Mouse (Mus musculus): ENCODE results near the gene Anxa11.
"Not testable (repeated sequence)": the region's sequence is repeated elsewhere in the genome, so short reads cannot be mapped to it uniquely, and the experiment has no call there.

The Anxa11 gene

DNA sequence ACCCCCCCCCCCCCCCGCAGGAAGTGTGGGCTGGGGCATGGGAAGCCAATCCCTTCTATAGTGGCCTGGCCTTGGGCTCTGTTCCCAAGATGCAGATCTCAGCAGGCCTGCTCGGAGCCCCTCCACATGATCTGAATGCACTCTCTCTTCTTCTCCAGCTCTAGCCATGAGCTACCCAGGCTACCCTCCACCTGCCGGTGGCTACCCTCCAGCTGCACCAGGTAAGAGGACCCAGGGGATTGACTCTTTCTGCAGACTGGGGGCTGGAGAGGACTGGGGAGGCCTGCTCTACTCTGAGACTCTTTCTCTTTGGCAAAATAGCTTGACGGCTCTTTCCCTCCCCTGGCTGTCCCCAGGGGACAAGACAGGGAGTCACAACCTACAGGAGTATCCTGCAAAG is 26.8 kb downstream of the Anxa11 start:
- no peak for DNase-seq (ENCODE audit: low read depth)

- DNase-seq (ENCODE audit: low read depth), result no peak
Measured at GRCm38 (mm10) chr14:25869135-25869878, 27.4 kb downstream of the Anxa11 start.

GRCm38 (mm10) chr14:25872461-25873415 is 30.8 kb downstream of the Anxa11 start:
- DNase-seq (ENCODE audit: low read depth), result peak; percentile 70

DNA sequence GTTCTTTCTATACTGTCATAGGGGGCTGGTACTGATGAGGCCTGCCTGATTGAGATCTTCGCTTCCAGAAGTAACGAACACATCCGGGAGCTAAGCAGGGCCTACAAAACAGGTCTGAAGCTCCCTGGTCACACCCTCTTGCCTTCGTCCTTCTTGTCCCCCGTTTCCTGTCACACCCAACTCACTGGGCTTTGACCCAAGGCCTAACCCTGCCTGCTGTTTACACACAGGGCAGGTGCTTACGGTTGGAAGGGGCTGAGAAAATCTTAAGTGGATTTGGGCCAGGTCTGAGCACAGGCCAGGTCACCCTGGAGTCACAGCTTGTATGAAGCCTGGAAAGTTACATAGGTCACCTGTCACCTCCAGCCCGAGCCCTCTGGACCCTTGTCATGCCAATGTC is 34.7 kb downstream of the Anxa11 start:
- DNase-seq (ENCODE audit: low read depth), result not testable (repeated sequence)

- DNase-seq (ENCODE audit: low read depth), result not testable (repeated sequence)
Measured at GRCm38 (mm10) chr14:25881769-25882168, 39.8 kb downstream of the Anxa11 start.

DNA sequence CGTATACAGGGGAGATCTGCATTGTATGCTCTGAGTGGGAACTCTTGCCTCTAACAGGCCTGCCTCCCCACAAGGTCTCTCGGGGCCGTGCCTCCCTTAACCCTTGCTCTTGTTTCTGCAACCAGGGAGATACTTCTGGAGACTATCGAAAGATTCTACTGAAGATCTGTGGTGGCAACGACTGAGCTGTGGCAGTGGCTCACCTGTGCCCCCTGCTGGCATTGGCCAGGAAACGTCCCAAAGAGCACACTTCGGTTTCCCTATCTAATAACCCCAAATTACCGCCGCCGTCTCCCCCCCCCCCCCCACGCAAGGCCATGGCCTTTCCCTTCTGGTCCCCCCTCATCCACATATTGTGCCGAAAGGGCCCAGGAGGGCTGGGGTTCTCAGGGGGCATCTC is 43.9 kb downstream of the Anxa11 start:
- not testable (repeated sequence) for DNase-seq (ENCODE audit: low read depth)

- not testable (repeated sequence) for DNase-seq (ENCODE audit: low read depth)
Measured at GRCm38 (mm10) chr14:25894566-25894965, 52.6 kb downstream of the Anxa11 start.

- DNase-seq (ENCODE audit: low read depth), result not testable (repeated sequence)
Measured at GRCm38 (mm10) chr14:25895686-25896085, 53.7 kb downstream of the Anxa11 start.

- DNase-seq (ENCODE audit: low read depth), result not testable (repeated sequence)
Measured at GRCm38 (mm10) chr14:25903000-25903399, 61.0 kb downstream of the Anxa11 start, which contains the start of gene Plac9a. Gene Plac9a (minus strand): TSS chr14:25903100.

DNA sequence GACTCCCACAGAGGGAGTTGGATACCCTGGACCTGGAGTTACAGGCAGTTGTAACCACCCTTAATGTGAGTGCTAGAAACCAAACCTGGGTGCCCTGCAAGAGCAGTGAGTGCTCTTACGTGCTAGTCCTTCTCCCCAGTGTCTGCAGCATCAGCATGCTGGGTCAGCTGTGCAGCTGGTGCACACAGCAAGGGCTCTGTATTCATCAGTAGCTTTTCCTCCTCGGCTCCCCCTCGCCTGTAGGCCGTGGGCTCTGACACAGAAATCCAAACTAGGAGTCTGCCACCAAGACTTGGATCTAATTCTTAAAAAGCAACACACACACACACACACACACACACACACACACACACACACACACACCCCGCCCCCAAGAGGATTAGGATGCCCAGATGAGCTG is 63.3 kb downstream of the Anxa11 start:
- not testable (repeated sequence) for DNase-seq (ENCODE audit: low read depth)

- DNase-seq (ENCODE audit: low read depth), result not testable (repeated sequence)
Measured at GRCm38 (mm10) chr14:25907272-25907671, 65.3 kb downstream of the Anxa11 start.

DNA sequence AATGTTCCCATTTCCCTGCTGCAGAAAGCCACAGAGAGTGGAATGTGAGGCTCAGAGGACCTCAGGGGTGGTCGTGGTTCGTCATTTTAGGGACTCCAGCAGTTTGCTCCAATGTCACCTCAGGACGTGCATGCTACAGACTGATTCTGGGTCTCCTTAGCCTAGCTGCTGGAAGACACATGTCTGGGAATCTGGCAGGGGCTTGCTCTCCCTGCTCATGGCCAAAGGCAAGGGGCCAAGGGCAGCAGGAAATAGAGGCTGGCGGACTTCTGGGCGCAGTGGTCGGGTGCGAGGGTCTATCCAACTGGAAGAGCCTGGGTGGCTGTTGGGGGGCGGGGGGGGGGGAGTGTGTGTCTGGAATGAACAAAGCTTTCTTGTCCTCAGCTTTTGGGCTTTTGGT is 67.0 kb downstream of the Anxa11 start:
- not testable (repeated sequence) for DNase-seq (ENCODE audit: low read depth)

DNA sequence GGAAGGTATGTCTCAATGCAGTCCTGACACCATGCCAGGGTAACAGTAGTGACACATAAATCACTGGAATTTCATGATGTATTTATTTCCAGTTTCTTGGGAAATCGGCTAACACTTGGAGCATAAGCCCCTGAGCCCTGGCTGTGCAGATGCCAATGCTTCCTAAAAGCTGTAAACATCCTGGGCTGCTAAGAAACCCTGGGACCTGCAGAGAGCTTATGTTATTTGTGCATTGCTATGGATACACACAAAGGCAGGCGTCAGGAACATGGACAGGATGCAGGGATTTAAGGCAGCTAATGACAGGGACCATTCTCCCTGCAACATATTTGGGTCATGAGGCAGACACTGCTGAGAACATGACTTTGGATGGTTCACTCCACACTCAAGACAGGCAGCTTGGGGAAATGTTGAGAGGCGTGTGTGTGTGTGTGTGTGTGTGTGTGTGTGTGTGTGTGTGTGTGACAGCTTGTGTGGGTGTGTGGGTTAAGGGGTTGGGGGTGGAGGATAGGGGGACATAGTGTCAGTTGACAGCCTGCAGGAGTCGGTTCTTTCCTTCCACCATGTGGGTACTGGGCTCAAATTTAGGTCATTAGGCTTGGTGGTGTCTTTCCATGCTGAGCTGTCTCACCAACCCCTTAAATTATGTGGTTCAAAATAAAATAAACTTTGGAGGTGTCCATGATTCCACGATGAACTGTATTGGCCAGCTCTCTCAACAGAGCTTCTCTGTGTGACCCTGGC is 76.6 kb downstream of the Anxa11 start:
- DNase-seq (ENCODE audit: low read depth), result not testable (repeated sequence)

DNA sequence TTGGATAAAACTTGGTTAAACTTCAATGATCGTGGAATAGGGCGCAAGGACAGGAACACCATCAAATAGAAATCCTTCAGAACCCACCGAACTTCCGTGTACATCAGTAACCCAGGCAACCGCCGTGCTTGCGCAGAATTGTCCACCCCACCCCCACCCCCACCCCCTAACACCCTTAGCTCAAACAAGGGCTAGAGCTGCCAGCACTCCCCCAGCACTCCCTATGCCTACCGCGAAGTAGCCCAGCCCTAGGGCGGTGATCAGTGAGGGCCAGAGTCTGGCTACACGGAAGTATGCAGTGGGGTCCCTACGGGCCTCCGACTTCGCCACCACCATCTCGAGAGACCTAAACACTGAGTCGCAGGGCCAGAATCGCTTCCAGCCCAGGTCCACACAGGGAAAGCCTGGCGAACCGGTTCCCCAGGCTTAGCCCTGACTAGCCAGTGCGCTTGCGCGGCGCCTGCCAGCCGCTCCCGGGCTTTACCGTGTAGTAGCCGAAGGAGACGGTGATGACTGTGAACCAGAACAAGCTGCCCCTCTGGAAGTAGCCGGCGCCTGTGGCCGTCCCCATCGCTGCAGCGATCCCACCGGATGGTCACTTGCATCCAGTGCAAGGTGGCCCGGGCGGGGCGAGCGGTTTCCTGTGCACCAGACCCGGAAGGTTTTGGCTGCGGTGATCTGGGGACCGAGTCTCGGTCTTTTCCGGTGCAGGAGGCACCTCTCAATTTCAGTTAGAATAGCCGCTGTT is 85.0 kb downstream of the Anxa11 start:
- not testable (repeated sequence) for DNase-seq (ENCODE audit: low read depth)

GRCm38 (mm10) chr14:25927562-25927881 is 85.6 kb downstream of the Anxa11 start, which contains the start of gene Tmem254a:
Gene Tmem254a (minus strand): TSS chr14:25927672.
- not testable (repeated sequence) for DNase-seq (ENCODE audit: low read depth)

Measured in NIH3T3 (cell line).